Mouse (Mus musculus): ENCODE results near the gene Wasf2.
"Not testable (repeated sequence)": the region's sequence is repeated elsewhere in the genome, so short reads cannot be mapped to it uniquely, and the experiment has no call there.

The Wasf2 gene

GRCm38 (mm10) chr4:133096671-133097070, 33.6 kb upstream of the Wasf2 start:
- ATAC-seq (ENCODE audit: low TSS enrichment): not testable (repeated sequence)

GRCm38 (mm10) chr4:133101751-133102150, 28.6 kb upstream of the Wasf2 start:
- no peak for ATAC-seq (ENCODE audit: low TSS enrichment)

- no peak for ATAC-seq (ENCODE audit: low TSS enrichment)
Observed at GRCm38 (mm10) chr4:133103525-133104193, 26.6 kb upstream of the Wasf2 start.

- ATAC-seq (ENCODE audit: low TSS enrichment): no peak
Observed at GRCm38 (mm10) chr4:133104194-133104569, 26.1 kb upstream of the Wasf2 start.

GRCm38 (mm10) chr4:133106691-133107090, 23.6 kb upstream of the Wasf2 start:
- no peak for ATAC-seq (ENCODE audit: low TSS enrichment)

- ATAC-seq (ENCODE audit: low TSS enrichment): no peak
Observed at GRCm38 (mm10) chr4:133107788-133108281, 22.5 kb upstream of the Wasf2 start.

GRCm38 (mm10) chr4:133108481-133109334, 21.6 kb upstream of the Wasf2 start:
- ATAC-seq (ENCODE audit: low TSS enrichment): no peak

GRCm38 (mm10) chr4:133109335-133109801, 20.9 kb upstream of the Wasf2 start:
- no peak for ATAC-seq (ENCODE audit: low TSS enrichment)

GRCm38 (mm10) chr4:133112175-133112838, 18.0 kb upstream of the Wasf2 start:
- no peak for ATAC-seq (ENCODE audit: low TSS enrichment)

- no peak for ATAC-seq (ENCODE audit: low TSS enrichment)
Observed at GRCm38 (mm10) chr4:133113351-133113882, 16.9 kb upstream of the Wasf2 start.

- no peak for ATAC-seq (ENCODE audit: low TSS enrichment)
Observed at GRCm38 (mm10) chr4:133114762-133115161, 15.5 kb upstream of the Wasf2 start.

GRCm38 (mm10) chr4:133115721-133116429, 14.4 kb upstream of the Wasf2 start:
- ATAC-seq (ENCODE audit: low TSS enrichment): no peak

- ATAC-seq (ENCODE audit: low TSS enrichment): no peak
Observed at GRCm38 (mm10) chr4:133116756-133117470, 13.4 kb upstream of the Wasf2 start.

GRCm38 (mm10) chr4:133117556-133118411, 12.5 kb upstream of the Wasf2 start:
- no peak for ATAC-seq (ENCODE audit: low TSS enrichment)

- no peak for ATAC-seq (ENCODE audit: low TSS enrichment)
Observed at GRCm38 (mm10) chr4:133118775-133119375, 11.4 kb upstream of the Wasf2 start.

GRCm38 (mm10) chr4:133119579-133119978, 10.7 kb upstream of the Wasf2 start:
- ATAC-seq (ENCODE audit: low TSS enrichment): no peak

GRCm38 (mm10) chr4:133120833-133121321, 9.4 kb upstream of the Wasf2 start:
- ATAC-seq (ENCODE audit: low TSS enrichment): peak; percentile 76

- no peak for ATAC-seq (ENCODE audit: low TSS enrichment)
Observed at GRCm38 (mm10) chr4:133121416-133121815, 8.9 kb upstream of the Wasf2 start.

GRCm38 (mm10) chr4:133121974-133122637, 8.2 kb upstream of the Wasf2 start:
- no peak for ATAC-seq (ENCODE audit: low TSS enrichment)
